Mouse (Mus musculus): ENCODE measurements around the gene Sgce.

GRCm38 (mm10) chr6:4716171-4716570 is 30.8 kb downstream of the Sgce start:
- TF ChIP-seq MAFK (IDR thresholded peaks at IDR 0.05; ENCODE audit: insufficient read depth, low read depth, low read length) (no peak), ZNF384 (IDR thresholded peaks at IDR 0.05; ENCODE audit: low read depth, low read length) (no peak), HCFC1 (IDR thresholded peaks at IDR 0.05; ENCODE audit: borderline replicate concordance, insufficient read depth, low read length) (no peak)
